Mouse (Mus musculus): ENCODE measurements around the gene Rabgap1l.

DNA sequence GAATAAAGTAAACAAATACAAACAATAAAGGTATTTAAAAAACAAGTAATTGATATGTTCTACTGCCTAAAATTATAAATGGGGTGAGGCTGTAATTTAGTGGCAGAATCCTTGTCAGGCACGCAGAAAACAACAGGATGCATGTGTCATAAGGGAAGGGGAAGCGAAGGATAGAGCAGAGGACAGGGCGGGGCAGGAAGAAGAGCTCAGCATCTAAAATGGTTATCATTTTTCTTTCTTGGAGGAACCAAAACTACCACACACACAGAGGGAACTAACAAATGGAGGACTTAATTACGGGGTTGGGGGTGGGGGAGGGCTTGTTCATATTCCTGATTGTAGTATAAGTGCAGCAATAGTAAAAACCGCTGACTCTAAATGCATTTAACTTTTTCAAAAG lies 351.9 kb downstream of the Rabgap1l start:
- TF ChIP-seq CTCF (IDR thresholded peaks at IDR 0.05; ENCODE audit: extremely low read depth, insufficient read depth, insufficient read length, insufficient replicate concordance) (no peak), POLR2A (IDR thresholded peaks at IDR 0.05; ENCODE audit: low read depth, low read length) (no peak)

Measured in spleen, adult 2 months (tissue).